In the genomic region with DNA sequence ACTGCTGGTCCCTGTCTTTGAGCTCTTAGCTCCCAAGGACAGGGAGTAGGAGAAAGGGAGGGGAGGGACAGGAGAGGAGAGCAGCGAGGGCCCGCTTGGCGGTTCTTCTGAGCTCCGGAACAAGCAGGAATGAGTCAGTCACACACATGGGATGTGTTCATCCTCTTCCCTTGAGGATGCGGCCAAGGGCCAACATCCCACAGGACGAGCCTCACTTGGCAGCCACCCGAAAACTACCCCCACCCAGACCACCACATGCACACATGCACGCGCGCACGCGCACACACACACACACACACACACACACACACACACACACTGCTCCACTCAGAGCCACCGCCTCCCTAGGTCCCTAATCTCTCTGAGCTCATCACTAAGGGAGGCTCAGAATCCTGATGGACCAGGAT, we compare ENCODE assay signal across 8 mouse cellular contexts.
DNase-seq lines count a peak whose midpoint lies in the region; ATAC-seq and TF ChIP-seq lines count a peak whose summit lies in the region.

No protein-coding gene starts in this region.

- H3K4me1 ChIP-seq in heart, embryonic 11.5 days (ENCODE audit: control insufficient read depth, insufficient read depth, low read length): peaks cover 81% of the 10 kb centered on the region
- peaks cover 41% of the 10 kb centered on the region for H3K4me1 ChIP-seq in hindbrain, postnatal 0 days (ENCODE audit: insufficient read depth, low read length)
- peaks cover 63% of the 10 kb centered on the region for H3K4me1 ChIP-seq in kidney, embryonic 15.5 days

- no peaks in the 10 kb centered on the region for H3K79me2 ChIP-seq in C2C12 (ENCODE audit: control insufficient read depth, insufficient read depth)

- no peak for ATAC-seq in heart, embryonic 11.5 days (replicated peaks; ENCODE audit: insufficient number of reproducible peaks, low FRiP score, low TSS enrichment)
- ATAC-seq in hindbrain, postnatal 0 days: peak; percentile 48
- no peak for ATAC-seq in kidney, embryonic 15.5 days (replicated peaks; ENCODE audit: low FRiP score)

- H3K4me3 ChIP-seq in heart, embryonic 11.5 days (ENCODE audit: low read depth, low read length): no peak overlapping the region
- H3K4me3 ChIP-seq in C2C12 (ENCODE audit: insufficient read depth, poor library complexity, severe bottlenecking): no peak overlapping the region
- H3K4me3 ChIP-seq in hindbrain, postnatal 0 days (ENCODE audit: low read length): no peak overlapping the region
- H3K4me3 ChIP-seq in kidney, embryonic 15.5 days (replicated peaks): no peak overlapping the region

- no peak for DNase-seq in heart, postnatal 36 days
- peak; percentile 71 for DNase-seq in cerebellum, adult 8-10 months
- DNase-seq in hindbrain, postnatal 0 days (ENCODE audit: low spot score): no peak
- DNase-seq in testis, postnatal 10 days (ENCODE audit: low spot score): peak; percentile 68
- no peak for DNase-seq in embryo, embryonic 9.5 days (ENCODE audit: extremely low spot score)

- no peak overlapping the region for H3K27ac ChIP-seq in heart, embryonic 11.5 days (ENCODE audit: low read depth, low read length)
- H3K27ac ChIP-seq in hindbrain, postnatal 0 days: peak overlapping the region; percentile 3; the same call in 1 of the 2 replicates
- no peak overlapping the region for H3K27ac ChIP-seq in kidney, embryonic 15.5 days

- WGBS in heart, embryonic 11.5 days (ENCODE audit: insufficient replicate concordance): 59% methylated on average over 13 of the region's 13 CpGs
- 67% methylated on average over 13 of the region's 13 CpGs for WGBS in hindbrain, postnatal 0 days
- WGBS in kidney, embryonic 15.5 days: 72% methylated on average over 13 of the region's 13 CpGs

- TF ChIP-seq CTCF in C2C12 (IDR thresholded peaks at IDR 0.05; ENCODE audit: control insufficient read depth, insufficient read depth, insufficient read length): no peak
- TF ChIP-seq CTCF in hindbrain, postnatal 0 days (IDR thresholded peaks at IDR 0.05; ENCODE audit: low read depth): no peak

- H3K27me3 ChIP-seq in heart, embryonic 11.5 days (ENCODE audit: control insufficient read depth, insufficient read depth, low read length): no peaks in the 10 kb centered on the region
- no peaks in the 10 kb centered on the region for H3K27me3 ChIP-seq in C2C12 (ENCODE audit: control insufficient read depth, insufficient read depth, insufficient read length)
- H3K27me3 ChIP-seq in hindbrain, postnatal 0 days (ENCODE audit: insufficient read depth, low read length): no peaks in the 10 kb centered on the region
- H3K27me3 ChIP-seq in kidney, embryonic 15.5 days: no peaks in the 10 kb centered on the region

- H3K4me2 ChIP-seq in heart, embryonic 11.5 days: no peak overlapping the region
- no peak overlapping the region for H3K4me2 ChIP-seq in hindbrain, postnatal 0 days (ENCODE audit: low read depth, low read length)
- H3K4me2 ChIP-seq in kidney, embryonic 15.5 days: no peak overlapping the region

- H3ac ChIP-seq in C2C12 (ENCODE audit: control insufficient read depth, insufficient read length, low read depth): no peak overlapping the region

- 0 out of 2 replicates have a peak overlapping the region, but pooled peaks have one; percentile 8 for H3K9ac ChIP-seq in heart, embryonic 11.5 days (ENCODE audit: low read depth, low read length)
- H3K9ac ChIP-seq in hindbrain, postnatal 0 days (replicated peaks; ENCODE audit: low read length): no peak overlapping the region; the same call in 1 of the 2 replicates
- H3K9ac ChIP-seq in kidney, embryonic 15.5 days: no peak overlapping the region

- no peaks in the 10 kb centered on the region for H3K79me3 ChIP-seq in C2C12 (ENCODE audit: low read depth)

- H3K36me3 ChIP-seq in heart, embryonic 11.5 days (ENCODE audit: control insufficient read depth, insufficient read depth, low read length): no peaks in the 10 kb centered on the region
- no peaks in the 10 kb centered on the region for H3K36me3 ChIP-seq in C2C12 (ENCODE audit: control insufficient read depth, insufficient read depth)
- no peaks in the 10 kb centered on the region for H3K36me3 ChIP-seq in hindbrain, postnatal 0 days (ENCODE audit: insufficient read depth, low read length)
- H3K36me3 ChIP-seq in kidney, embryonic 15.5 days: no peaks in the 10 kb centered on the region

- intact Hi-C loops in heart, postnatal 36 days (cut with DNase I): no loop called here

- no peaks in the 10 kb centered on the region for H3K9me3 ChIP-seq in heart, embryonic 11.5 days (replicated peaks; ENCODE audit: control insufficient read depth, low read length)
- H3K9me3 ChIP-seq in hindbrain, postnatal 0 days (ENCODE audit: low read length): no peaks in the 10 kb centered on the region
- no peaks in the 10 kb centered on the region for H3K9me3 ChIP-seq in kidney, embryonic 15.5 days (replicated peaks)

TF ChIP-seq in C2C12, 6 proteins besides CTCF, POLR2A, EP300 and RAD21:
- TF ChIP-seq FOSL1 (IDR thresholded peaks at IDR 0.05; ENCODE audit: insufficient read depth, low read length, poor library complexity, severe bottlenecking) (no peak), MAX (IDR thresholded peaks at IDR 0.05) (peak; percentile 81), MYOD1 (IDR thresholded peaks at IDR 0.05; ENCODE audit: control insufficient read depth, insufficient read length, low read depth) (no peak)
TF ChIP-seq in C2C12: peak in this region for 1.

Comparison
In these comparisons a context has a peak if more than half of its experiments do, and no peak if none do; other contexts are left out.
1. DNase-seq: peak in cerebellum, adult 8-10 months (single experiment) and testis, postnatal 10 days (single experiment); none in heart, postnatal 36 days (0 of 2), hindbrain, postnatal 0 days (single experiment) and embryo, embryonic 9.5 days (single experiment).